Mouse (Mus musculus) G1E (cell line): Measurements from ENCODE around the gene Bdh1.

Experiments used
- CTCF ChIP-seq: IDR thresholded peaks from 2 replicates; pipeline ENCODE4 v1.5.1; 2012; ENCODE audit warnings: low read depth, low read length, inconsistent platforms, mixed read lengths
- GATA1 ChIP-seq: IDR thresholded peaks from 2 replicates; pipeline ENCODE4 v1.6.1; 2012; ENCODE audit warnings: borderline replicate concordance, low read length, inconsistent platforms, mixed read lengths
- GATA2 ChIP-seq: IDR thresholded peaks from 2 replicates; pipeline ENCODE4 v1.6.1; 2012; ENCODE audit warnings: low read depth, low read length, inconsistent platforms, borderline replicate concordance
- POLR2AphosphoS5 ChIP-seq: IDR thresholded peaks from 2 replicates; pipeline ENCODE4 v1.6.1; 2012; ENCODE audit warnings: low read depth, low read length, inconsistent platforms; ENCODE audit not compliant: insufficient replicate concordance
- TAL1 ChIP-seq: conservative IDR thresholded peaks from 2 replicates; pipeline ENCODE4 v1.6.1; 2012; ENCODE audit warnings: low read depth, low read length, inconsistent platforms, mixed read lengths

DNA sequence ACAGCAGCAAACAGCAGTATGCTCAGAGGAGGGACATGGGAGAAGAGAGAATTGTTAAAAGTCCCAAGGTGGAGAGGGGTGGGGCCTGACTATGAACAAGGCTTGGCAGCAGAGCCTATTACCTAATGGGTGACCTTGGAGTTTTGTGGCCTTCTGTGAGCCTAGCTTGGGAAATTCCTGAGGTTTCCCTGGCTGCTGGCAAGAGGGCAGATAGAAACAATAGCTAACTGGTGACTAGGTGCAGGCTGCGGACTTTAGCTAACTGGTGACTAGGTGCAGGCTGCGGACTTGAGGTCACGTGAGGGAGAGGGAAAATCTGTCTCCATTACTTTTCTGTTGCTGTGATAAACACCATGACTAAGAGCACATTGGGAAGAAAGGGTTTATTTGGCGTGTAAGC lies 31.9 kb downstream of the Bdh1 start:
- TF ChIP-seq TAL1 (no peak), CTCF (no peak), GATA1 (no peak), GATA2 (no peak), POLR2AphosphoS5 (no peak)
